Mouse (Mus musculus) kidney, postnatal 25 days (tissue): ENCODE data around the gene B020004J07Rik.
"Not testable (repeated sequence)": the region's sequence is repeated elsewhere in the genome, so short reads cannot be mapped to it uniquely, and the experiment has no call there.

Source experiments
- DNase-seq, 2 experiments: peaks; one replicate each; pipeline ENCODE4 v3.0.0; 2021; ENCODE audit warnings: mixed read lengths in 2 of 2

The B020004J07Rik gene

GRCm38 (mm10) chr4:101843923-101844322 is at the start of gene B020004J07Rik:
Gene B020004J07Rik, minus strand, starts transcription at chr4:101844023.
- not testable (repeated sequence) for DNase-seq

GRCm38 (mm10) chr4:101889377-101889776 is 45.6 kb upstream of the B020004J07Rik start:
- DNase-seq: no peak

GRCm38 (mm10) chr4:101883641-101884040 is 39.8 kb upstream of the B020004J07Rik start:
- DNase-seq: no peak

- peak in 1 of 2 experiments; percentile 36 for DNase-seq
Measured at GRCm38 (mm10) chr4:101875687-101876086, 31.9 kb upstream of the B020004J07Rik start.

GRCm38 (mm10) chr4:101872031-101872430 is 28.2 kb upstream of the B020004J07Rik start:
- not testable (repeated sequence) for DNase-seq

GRCm38 (mm10) chr4:101862289-101862688 is 18.5 kb upstream of the B020004J07Rik start:
- DNase-seq: no peak

- DNase-seq: peak in 1 of 2 experiments; percentile 16
Measured at GRCm38 (mm10) chr4:101860873-101861272, 17.1 kb upstream of the B020004J07Rik start.

- DNase-seq: no peak
Measured at GRCm38 (mm10) chr4:101850908-101851307, 7.1 kb upstream of the B020004J07Rik start.
